Mouse (Mus musculus) limb, embryonic 13.5 days (tissue): ENCODE data around the gene Pdcd7. TPM values are rescaled to one million over a fixed set of nuclear protein-coding genes. Genes with fewer than 3 reads are reported as not detected.
A peak's percentile ranks its signal among the peaks of the same experiment; 100 is the strongest.

Experiments
- ATAC-seq: fragments of 200-750 bp; cut with Nextera tagmentation; 2 replicates; pipeline ENCODE4 v1.8.0; 2017; ENCODE audit warnings: low read depth, moderate number of reproducible peaks, moderate TSS enrichment; ENCODE audit not compliant: low FRiP score
- H3K27ac ChIP-seq: fragments of 300-500 bp; sonication (generic); 2 replicates; pipeline ENCODE4 v1.5.1; 2015; ENCODE audit warnings: inconsistent platforms, mild to moderate bottlenecking, moderate library complexity
- H3K27me3 ChIP-seq: fragments of 300-500 bp; sonication (generic); 2 replicates; pipeline ENCODE4 v1.6.1; 2015; ENCODE audit warnings: mild to moderate bottlenecking, inconsistent platforms
- H3K36me3 ChIP-seq: fragments of 300-500 bp; sonication (generic); 2 replicates; pipeline ENCODE4 v1.6.1; 2015; ENCODE audit warnings: inconsistent platforms, mild to moderate bottlenecking, moderate library complexity
- H3K4me1 ChIP-seq: fragments of 300-500 bp; sonication (generic); 2 replicates; pipeline ENCODE4 v1.6.1; 2015; ENCODE audit warnings: inconsistent platforms
- H3K4me2 ChIP-seq: fragments of 300-500 bp; sonication (generic); replicated peaks from 2 replicates; pipeline ENCODE4 v1.6.1; 2015; ENCODE audit warnings: inconsistent platforms, mild to moderate bottlenecking, moderate library complexity
- H3K4me3 ChIP-seq: fragments of 300-500 bp; sonication (generic); 2 replicates; pipeline ENCODE4 v1.5.1; 2015; ENCODE audit warnings: moderate library complexity, mild to moderate bottlenecking, inconsistent platforms
- H3K9ac ChIP-seq: fragments of 300-500 bp; sonication (generic); 2 replicates; pipeline ENCODE4 v1.6.1; 2015; ENCODE audit warnings: mild to moderate bottlenecking, inconsistent platforms
- H3K9me3 ChIP-seq: fragments of 300-500 bp; sonication (generic); 2 replicates; pipeline ENCODE4 v1.6.1; 2016; ENCODE audit warnings: inconsistent platforms
- WGBS: fragments of 180-500 bp; shearing (Covaris S2); methylation state at CpG from one replicate; pipeline ENCODE4 v1.1.7; 2015; 5-methylcytosine and 5-hydroxymethylcytosine counted together
- polyA plus RNA-seq: library from polyadenylated mRNA; unstranded; fragments of >200 nt; fragmentation: Nextera tagmentation; extraction: Ambion mirVana; gene quantifications from 2 replicates; pipeline ENCODE4 v1.2.1, GENCODE M21; 2015

Pdcd7 gene
- polyA plus RNA-seq, 1 experiment from 2014 or later: 10.4 TPM

DNA sequence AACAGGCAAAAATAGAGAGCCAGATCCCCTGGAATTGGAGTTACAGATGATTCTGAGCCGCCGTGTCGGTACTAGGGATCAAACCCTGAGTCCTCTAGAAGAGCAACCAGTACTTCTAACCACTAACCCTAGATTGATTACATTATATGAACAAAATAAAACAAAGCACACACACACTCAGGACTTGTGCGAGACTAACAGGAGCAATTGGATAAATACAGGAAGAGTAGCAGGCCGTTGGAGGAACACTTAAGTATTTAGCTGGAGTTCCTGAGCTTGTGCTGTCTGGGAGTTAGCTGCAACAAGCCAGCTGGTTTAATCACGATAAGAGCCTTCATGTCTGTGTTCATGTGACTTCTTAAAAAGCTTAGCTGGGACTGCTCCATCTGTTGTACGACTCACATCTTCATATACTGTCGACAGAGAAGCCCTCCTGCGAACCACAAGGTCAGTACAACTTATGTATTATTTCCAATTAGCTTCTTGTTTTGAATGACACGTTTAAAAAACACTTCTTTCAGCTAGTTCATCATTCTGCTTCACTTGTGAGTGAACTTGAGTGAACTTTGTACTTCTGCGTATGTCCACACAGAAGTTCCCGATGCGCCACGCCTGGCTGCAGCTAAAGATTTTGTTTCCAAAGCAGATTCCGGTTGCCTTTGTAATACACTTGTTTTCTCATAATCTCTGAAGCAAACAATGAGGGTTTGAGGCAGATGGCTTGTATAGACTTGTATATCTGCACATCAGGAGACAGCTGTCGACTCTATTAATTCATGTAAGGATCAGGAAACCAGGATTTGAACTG is 14.9 kb downstream of the Pdcd7 start, which contains the start of gene Ubap1l:
Gene Ubap1l (plus strand): TSS at position 401 of the 808 bp plus-strand sequence.
- H3K4me1 ChIP-seq: no peaks in the 10 kb centered on the region
- no peak within 1 kb of the TSS for H3K9ac ChIP-seq
- no peaks in the 10 kb centered on the region for H3K9me3 ChIP-seq
- H3K4me3 ChIP-seq: no peak within 1 kb of the TSS
- WGBS: 92% methylated on average over 16 of the region's 16 CpGs
- H3K36me3 ChIP-seq: peaks cover 66% of the 10 kb centered on the region
- no peak for ATAC-seq
- no peaks in the 10 kb centered on the region for H3K27me3 ChIP-seq
- no peak within 1 kb of the TSS for H3K27ac ChIP-seq
- H3K4me2 ChIP-seq: no peak within 1 kb of the TSS

DNA sequence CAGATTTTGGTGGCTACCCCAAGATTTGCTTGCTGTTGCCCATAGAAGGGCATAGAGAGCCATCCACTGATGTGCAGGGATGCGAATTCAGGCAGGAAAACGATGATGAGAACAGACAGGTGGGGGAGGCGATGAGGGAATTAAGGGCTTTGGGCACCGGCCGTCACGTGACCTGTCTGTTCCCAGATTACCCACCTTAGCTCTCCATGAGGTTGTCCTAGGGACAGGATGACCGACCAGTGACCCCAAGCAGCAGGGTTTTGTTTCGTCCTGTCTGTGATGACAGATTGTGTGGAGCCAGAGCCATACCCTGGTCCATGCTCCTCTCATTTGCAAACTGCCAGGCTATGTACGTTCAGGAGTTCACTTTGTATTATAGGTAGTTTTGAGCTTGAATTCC is 17.8 kb downstream of the Pdcd7 start:
- H3K4me2 ChIP-seq: no peak overlapping the region
- H3K4me1 ChIP-seq: no peaks in the 10 kb centered on the region
- H3K36me3 ChIP-seq: peaks cover 42% of the 10 kb centered on the region
- H3K4me3 ChIP-seq: no peak overlapping the region
- no peak for ATAC-seq
- H3K27ac ChIP-seq: no peak overlapping the region
- H3K27me3 ChIP-seq: no peaks in the 10 kb centered on the region
- no peak overlapping the region for H3K9ac ChIP-seq
- no peaks in the 10 kb centered on the region for H3K9me3 ChIP-seq
- WGBS: 58% methylated on average over 9 of the region's 9 CpGs

DNA sequence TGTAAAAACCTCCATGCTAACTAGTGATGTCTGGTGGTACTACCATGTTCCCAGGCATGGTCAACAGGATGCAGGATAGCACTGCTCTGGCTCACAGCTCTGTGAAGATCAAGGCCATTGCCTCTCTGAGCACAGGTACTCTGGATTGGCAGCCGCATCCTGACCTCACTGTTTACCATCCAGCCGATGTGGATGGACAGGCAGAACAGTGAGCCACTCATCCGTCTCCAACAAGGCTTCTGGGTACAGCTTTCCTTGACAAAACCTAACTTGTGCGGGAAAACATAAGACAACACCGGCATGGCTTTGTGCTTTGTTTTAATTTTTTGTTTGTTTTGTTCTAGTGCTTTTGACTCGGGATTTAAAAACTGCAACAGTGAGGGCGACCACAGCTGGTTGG is 19.8 kb downstream of the Pdcd7 start:
- no peak overlapping the region for H3K9ac ChIP-seq
- no peaks in the 10 kb centered on the region for H3K4me1 ChIP-seq
- no peak overlapping the region for H3K4me2 ChIP-seq
- no peaks in the 10 kb centered on the region for H3K9me3 ChIP-seq
- H3K27ac ChIP-seq: no peak overlapping the region
- ATAC-seq: no peak
- H3K4me3 ChIP-seq: no peak overlapping the region
- no peaks in the 10 kb centered on the region for H3K27me3 ChIP-seq
- 92% methylated on average over 7 of the region's 7 CpGs for WGBS
- H3K36me3 ChIP-seq: peaks cover 24% of the 10 kb centered on the region

DNA sequence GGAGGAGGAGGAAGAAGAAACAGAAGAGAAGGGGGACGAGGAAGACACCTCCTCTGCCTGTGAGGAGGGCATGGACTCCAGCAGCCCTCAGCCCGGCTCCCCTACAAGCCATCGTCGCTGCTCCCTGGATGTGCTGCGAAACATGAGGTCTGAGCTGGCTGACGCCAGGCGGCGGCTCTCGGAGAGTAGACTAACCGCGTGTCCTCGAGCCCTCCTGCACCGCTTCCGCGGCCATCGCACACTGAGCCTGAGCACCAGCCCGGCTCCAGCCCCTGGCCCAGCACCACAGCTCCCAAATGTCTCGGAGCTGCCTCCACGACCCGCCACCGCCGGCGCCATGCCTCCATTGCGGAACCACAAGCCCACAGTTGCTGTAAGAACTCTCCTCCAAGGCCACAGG is 25.9 kb downstream of the Pdcd7 start:
- H3K9me3 ChIP-seq: no peaks in the 10 kb centered on the region
- no peaks in the 10 kb centered on the region for H3K4me1 ChIP-seq
- no peak overlapping the region for H3K4me2 ChIP-seq
- no peak overlapping the region for H3K4me3 ChIP-seq
- ATAC-seq: no peak
- H3K9ac ChIP-seq: no peak overlapping the region
- peaks cover 12% of the 10 kb centered on the region for H3K36me3 ChIP-seq
- 78% methylated on average over 24 of the region's 24 CpGs for WGBS
- H3K27ac ChIP-seq: no peak overlapping the region
- H3K27me3 ChIP-seq: no peaks in the 10 kb centered on the region

- H3K9me3 ChIP-seq: no peaks in the 10 kb centered on the region
- WGBS: 74% methylated on average over 4 of the region's 4 CpGs
- H3K27me3 ChIP-seq: no peaks in the 10 kb centered on the region
- H3K4me3 ChIP-seq: no peak overlapping the region
- H3K9ac ChIP-seq: no peak overlapping the region
- H3K27ac ChIP-seq: no peak overlapping the region
- no peak for ATAC-seq
- peaks cover 19% of the 10 kb centered on the region for H3K36me3 ChIP-seq
- no peak overlapping the region for H3K4me2 ChIP-seq
- no peaks in the 10 kb centered on the region for H3K4me1 ChIP-seq
These were observed 26.5 kb downstream of the Pdcd7 start for GRCm38 (mm10) chr9:65372449-65372848.

GRCm38 (mm10) chr9:65374468-65375162 is 28.7 kb downstream of the Pdcd7 start:
- 52% methylated on average over 5 of the region's 5 CpGs for WGBS
- H3K27me3 ChIP-seq: no peaks in the 10 kb centered on the region
- H3K4me1 ChIP-seq: no peaks in the 10 kb centered on the region
- H3K27ac ChIP-seq: no peak overlapping the region
- no peaks in the 10 kb centered on the region for H3K9me3 ChIP-seq
- no peak overlapping the region for H3K4me3 ChIP-seq
- peak overlapping the region; percentile 31; the same call in 1 of the 2 replicates for H3K9ac ChIP-seq
- H3K36me3 ChIP-seq: peaks cover 24% of the 10 kb centered on the region
- no peak overlapping the region for H3K4me2 ChIP-seq
- no peak for ATAC-seq

- 72% methylated on average over 8 of the region's 9 CpGs for WGBS
- no peak for ATAC-seq
- no peak overlapping the region for H3K27ac ChIP-seq
These were observed 29.4 kb downstream of the Pdcd7 start for GRCm38 (mm10) chr9:65375163-65375934.

GRCm38 (mm10) chr9:65381017-65381590 is 35.2 kb downstream of the Pdcd7 start:
- Histone ChIP-seq H3K4me3 (no peak overlapping the region), H3K27me3 (no peaks in the 10 kb centered on the region), H3K4me2 (no peak overlapping the region), H3K4me1 (no peaks in the 10 kb centered on the region), H3K9ac (no peak overlapping the region), H3K9me3 (no peaks in the 10 kb centered on the region), H3K36me3 (peaks cover 12% of the 10 kb centered on the region; the same call in 1 of the 2 replicates), H3K27ac (no peak overlapping the region)
- ATAC-seq: no peak
- 74% methylated on average over 4 of the region's 4 CpGs for WGBS

More at GRCm38 (mm10) chr9:65375163-65375934, 29.4 kb downstream of the Pdcd7 start:
- peaks cover 24% of the 10 kb centered on the region for H3K36me3 ChIP-seq
- H3K9ac ChIP-seq: peak overlapping the region; percentile 31; the same call in 1 of the 2 replicates
- no peak overlapping the region for H3K4me2 ChIP-seq
- no peaks in the 10 kb centered on the region for H3K4me1 ChIP-seq
- no peaks in the 10 kb centered on the region for H3K9me3 ChIP-seq
- H3K27me3 ChIP-seq: no peaks in the 10 kb centered on the region
- H3K4me3 ChIP-seq: no peak overlapping the region

DNA sequence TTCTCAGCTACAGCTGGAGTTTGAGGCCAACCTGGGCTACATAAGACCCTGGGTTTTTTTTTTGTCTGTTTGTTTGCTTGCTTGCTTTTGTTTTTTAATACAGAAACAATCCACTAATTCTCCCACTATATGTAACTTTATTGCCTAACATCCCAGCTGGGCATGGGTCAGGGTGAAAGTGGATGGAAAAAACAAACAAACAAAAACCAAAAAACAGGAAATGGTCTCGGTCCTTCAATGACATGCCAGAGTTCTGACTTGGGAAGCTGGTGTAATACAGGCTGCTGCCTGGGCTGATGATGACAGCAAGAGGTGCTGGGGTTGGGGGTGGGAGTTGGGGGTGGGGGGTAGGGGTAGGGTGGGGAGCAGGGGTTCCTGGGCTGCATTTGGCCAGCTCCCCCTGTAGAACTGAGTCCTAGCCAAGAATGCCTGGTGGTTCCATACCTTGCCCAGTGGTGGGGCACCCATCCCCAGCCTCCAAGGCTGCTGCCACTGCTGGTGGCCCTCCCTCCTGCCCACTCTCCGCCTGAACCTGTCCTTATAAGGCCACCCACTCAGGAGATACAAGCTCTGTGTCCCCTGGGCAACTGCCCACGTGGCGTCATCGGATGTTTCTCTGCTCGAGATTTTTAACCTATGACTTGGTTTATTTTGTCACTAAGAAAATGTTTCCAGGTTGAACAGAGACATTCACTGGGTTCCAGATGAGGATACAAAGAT is 36.3 kb downstream of the Pdcd7 start:
- 72% methylated on average over 6 of the region's 6 CpGs for WGBS
- H3K27ac ChIP-seq: no peak overlapping the region

GRCm38 (mm10) chr9:65382751-65383097 is 36.8 kb downstream of the Pdcd7 start:
- H3K4me2 ChIP-seq: no peak overlapping the region
- H3K4me1 ChIP-seq: no peaks in the 10 kb centered on the region
- H3K36me3 ChIP-seq: peaks cover 3% of the 10 kb centered on the region; the same call in 1 of the 2 replicates
- no peaks in the 10 kb centered on the region for H3K27me3 ChIP-seq
- H3K9me3 ChIP-seq: no peaks in the 10 kb centered on the region
- no peak for ATAC-seq
- H3K9ac ChIP-seq: no peak overlapping the region
- WGBS: 58% methylated on average over 3 of the region's 3 CpGs
- no peak overlapping the region for H3K27ac ChIP-seq
- H3K4me3 ChIP-seq: no peak overlapping the region

More for the DNA sequence above, 36.3 kb downstream of the Pdcd7 start:
- Histone ChIP-seq H3K27me3 (no peaks in the 10 kb centered on the region), H3K9ac (no peak overlapping the region), H3K4me2 (no peak overlapping the region), H3K4me3 (no peak overlapping the region), H3K9me3 (no peaks in the 10 kb centered on the region), H3K4me1 (no peaks in the 10 kb centered on the region), H3K36me3 (peaks cover 8% of the 10 kb centered on the region; the same call in 1 of the 2 replicates)
- ATAC-seq: no peak

- Histone ChIP-seq H3K9ac (no peak overlapping the region), H3K27ac (no peak overlapping the region), H3K36me3 (no peaks in the 10 kb centered on the region), H3K9me3 (no peaks in the 10 kb centered on the region), H3K4me2 (no peak overlapping the region), H3K27me3 (peaks cover 12% of the 10 kb centered on the region), H3K4me3 (no peak overlapping the region), H3K4me1 (no peaks in the 10 kb centered on the region)
- 19% methylated on average over 3 of the region's 3 CpGs for WGBS
- no peak for ATAC-seq
These were observed 38.4 kb downstream of the Pdcd7 start for GRCm38 (mm10) chr9:65384276-65384675.
